Mouse (Mus musculus): ENCODE measurements around the gene Ngly1.

- TF ChIP-seq ZNF384 (IDR thresholded peaks at IDR 0.05; ENCODE audit: low read depth, low read length) (no peak), MAFK (IDR thresholded peaks at IDR 0.05; ENCODE audit: insufficient read depth, low read depth, low read length) (no peak)
Measured at GRCm38 (mm10) chr14:16316715-16317114, 67.6 kb downstream of the Ngly1 start.
